Mouse (Mus musculus) brain, adult 2 months (tissue): ENCODE results near the gene Olig1.
"Not testable (repeated sequence)": the region's sequence is repeated elsewhere in the genome, so short reads cannot be mapped to it uniquely, and the experiment has no call there.

Source experiments
- DNase-seq: peaks from one replicate; pipeline ENCODE4 v3.0.0; 2011; ENCODE audit warnings: low read depth, low spot score

Gene Olig1

GRCm38 (mm10) chr16:91246292-91246691, 23.3 kb upstream of the Olig1 start:
- DNase-seq, result peak; percentile 30

DNA sequence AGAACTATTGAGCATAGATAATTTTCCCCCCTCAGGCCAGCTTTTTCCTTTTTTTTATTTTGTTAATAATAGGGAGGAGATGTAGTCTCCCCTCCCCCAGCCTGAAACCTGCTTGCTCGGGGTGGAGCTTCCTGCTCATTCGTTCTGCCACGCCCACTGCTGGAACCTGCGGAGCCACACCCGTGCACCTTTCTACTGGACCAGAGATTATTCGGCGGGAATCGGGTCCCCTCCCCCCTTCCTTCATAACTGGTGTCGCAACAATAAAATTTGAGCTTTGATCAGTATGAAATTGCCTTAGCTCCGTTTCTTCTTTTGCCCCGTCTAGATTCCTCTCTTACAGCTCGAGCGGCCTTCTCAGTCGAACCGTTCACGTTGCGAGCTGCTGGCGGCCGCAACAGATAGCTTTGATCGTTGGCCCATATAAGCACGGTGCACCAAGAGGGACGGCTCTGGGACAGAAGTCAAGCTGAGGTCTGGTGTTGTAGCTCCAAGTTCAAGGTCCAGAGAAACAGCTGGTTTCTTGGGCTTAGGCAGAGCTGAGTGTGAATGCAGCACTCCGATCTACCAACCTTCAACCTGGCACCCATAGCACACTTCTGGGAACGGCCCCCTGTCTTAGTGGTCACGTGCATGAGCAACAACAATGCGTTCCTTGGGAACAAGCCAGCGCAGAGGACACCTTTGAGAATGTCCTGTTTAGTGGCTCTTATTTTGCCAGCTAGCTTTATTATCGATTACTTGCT, 14.0 kb upstream of the Olig1 start:
- not testable (repeated sequence) for DNase-seq

- no peak for DNase-seq
These were observed 10.6 kb upstream of the Olig1 start for GRCm38 (mm10) chr16:91258956-91259355.

DNA sequence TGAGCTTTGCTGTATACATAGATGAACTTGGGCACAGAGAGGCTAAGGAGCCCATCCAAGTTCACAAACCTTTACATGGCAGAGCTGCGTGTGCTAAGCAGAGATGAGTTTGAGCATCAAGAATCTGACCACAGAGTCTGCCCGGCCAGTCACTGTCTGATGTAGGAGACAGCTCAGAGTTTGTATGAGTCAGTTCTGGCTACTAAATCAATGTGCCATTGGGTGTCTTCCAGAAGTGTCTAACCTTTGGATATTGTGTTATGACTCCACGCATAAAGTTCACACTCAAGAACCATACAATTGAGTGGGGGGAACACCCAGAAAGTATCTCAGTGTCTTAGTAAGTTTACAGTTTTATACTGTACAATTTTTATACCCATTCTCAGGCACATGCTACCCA, 8.7 kb upstream of the Olig1 start:
- no peak for DNase-seq

GRCm38 (mm10) chr16:91262467-91263220, 6.9 kb upstream of the Olig1 start:
- peak; percentile 64 for DNase-seq

DNA sequence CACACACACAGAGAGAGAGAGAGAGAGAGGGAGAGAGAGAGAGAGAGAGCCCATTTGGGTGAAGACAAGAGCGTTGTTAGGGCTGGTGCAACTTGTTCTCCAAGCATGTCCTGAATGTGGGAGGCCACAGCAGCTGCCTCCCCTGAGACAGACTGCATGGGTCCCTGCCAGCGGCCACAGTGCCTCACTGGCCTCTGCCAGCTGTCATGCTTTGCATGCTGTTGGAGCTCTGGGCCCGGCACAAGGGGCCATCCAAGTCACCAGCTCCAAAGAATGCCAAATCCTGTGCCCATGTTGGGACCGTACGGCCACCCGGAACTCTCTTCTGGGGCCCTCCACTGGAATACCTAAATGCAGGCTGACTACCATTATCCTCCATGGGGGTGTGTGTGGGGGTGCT, 3.6 kb upstream of the Olig1 start:
- DNase-seq, result peak; percentile 87

DNA sequence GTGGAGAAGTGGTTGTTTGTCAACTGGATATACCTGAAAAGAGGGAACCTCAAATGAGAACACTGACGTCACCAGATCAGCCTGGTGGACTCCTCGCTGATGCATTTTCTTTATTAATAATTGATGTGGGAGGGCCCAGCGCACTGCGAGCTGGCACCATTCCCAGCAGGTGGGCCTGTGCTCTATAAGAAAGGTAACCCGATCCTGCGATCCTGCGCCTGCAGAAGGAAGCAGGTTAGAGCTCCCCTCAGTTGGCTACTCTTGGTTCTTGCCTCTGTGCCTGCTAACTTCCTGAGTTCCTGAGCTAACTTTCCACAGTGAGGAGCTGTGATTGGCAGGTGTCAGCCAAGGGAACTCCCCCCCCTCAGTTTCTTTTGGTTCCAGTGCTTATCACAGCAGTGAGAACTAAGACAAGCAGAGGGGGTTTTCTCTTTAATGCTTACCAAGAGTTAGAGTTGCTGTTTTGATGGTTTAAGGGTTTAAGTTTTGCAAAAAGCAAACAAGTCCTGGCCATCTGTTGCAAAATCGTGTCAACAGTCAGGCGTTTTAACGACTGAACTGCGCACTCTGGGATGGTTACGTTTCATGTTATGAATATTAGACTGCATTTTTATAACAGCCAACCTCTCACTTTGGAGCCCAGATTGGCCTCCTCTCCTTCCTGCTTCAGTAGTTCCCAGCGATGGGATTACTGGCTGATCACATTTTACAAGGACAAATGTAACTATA, 684 bp upstream of the Olig1 start:
- no peak for DNase-seq

- DNase-seq, result peak; percentile 42
These were observed 820 bp downstream of the Olig1 start for GRCm38 (mm10) chr16:91270212-91270971.

DNA sequence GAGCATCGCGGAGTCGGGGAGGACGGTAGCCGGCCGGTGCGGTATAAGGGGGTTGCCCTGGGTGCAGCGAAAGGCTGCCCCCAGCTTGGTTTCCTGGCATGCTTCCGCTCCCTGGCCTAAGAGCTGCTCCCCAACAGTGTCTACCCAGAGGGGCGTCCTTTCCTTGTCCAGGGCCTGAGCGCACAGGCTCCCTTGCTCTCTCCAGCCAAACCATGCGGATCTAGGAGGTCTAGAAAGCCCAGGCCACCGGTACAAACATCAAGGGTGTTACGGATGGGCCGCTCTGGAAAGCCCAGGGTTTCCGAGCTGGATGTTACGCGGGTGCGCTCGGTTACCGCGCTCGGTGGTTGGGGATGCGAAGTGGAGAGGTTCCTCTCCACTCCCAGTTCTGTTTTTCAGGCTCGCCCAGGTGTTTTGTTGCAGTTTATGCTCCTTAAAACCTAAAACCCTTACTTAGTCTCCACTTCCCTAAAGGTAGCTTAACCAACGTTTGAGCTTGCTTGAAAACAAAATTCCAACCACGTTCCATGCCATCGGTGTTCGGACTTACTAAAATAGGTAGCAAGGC, 1.5 kb downstream of the Olig1 start:
- peak; percentile 11 for DNase-seq

GRCm38 (mm10) chr16:91271634-91272033, 2.1 kb downstream of the Olig1 start:
- peak; percentile 24 for DNase-seq

- peak; percentile 93 for DNase-seq
These were observed 10.9 kb downstream of the Olig1 start for GRCm38 (mm10) chr16:91280516-91280915.

DNA sequence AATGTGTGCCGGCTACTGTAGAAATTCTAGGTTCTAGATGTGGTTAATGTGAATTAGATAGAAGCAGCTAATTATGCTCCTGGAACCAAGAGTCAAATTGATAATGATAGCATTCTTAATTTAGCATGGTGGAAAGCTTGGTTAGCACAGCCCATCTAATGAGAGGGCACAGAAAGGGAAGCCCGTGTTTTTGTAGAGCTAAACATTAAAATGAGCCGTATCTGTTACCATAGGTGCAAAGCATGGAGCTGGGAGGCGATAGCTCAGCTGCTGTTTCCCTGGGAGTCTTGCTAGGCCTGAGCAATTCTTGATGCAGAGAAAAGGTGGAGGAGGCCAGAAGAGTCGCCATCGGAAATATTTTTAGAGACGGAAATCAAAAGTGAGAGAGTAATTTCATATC, 22.5 kb downstream of the Olig1 start:
- DNase-seq, result no peak

DNA sequence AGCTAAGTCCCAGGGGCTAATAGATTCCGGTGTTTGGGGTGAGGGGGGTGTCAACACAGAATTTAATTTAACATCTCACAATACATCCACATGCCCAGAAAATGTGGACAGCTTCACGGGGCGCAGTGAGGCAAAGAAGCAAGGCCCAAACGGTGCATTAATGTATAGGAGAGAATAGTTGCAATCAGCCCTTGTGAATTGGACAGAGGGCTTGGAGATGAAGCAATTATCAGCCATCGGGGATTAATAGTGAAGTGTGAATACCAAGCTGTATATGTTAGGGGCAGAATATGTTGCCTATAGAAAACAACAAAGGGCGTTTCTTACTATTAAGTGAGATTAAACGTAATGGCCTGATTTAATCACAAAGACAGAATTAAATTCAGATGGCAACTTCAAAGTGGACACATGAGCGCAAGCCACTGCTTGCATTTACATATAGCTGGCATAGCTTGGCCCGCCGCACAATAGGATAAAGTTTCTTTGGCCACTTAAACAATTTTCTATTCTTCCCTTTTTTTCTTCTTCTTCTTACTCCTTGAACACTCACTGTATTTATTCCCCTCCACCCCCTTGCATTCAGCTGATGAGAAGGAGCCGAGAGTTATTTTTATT, 23.3 kb downstream of the Olig1 start:
- no peak for DNase-seq

GRCm38 (mm10) chr16:91297726-91298125, 28.2 kb downstream of the Olig1 start:
- no peak for DNase-seq

DNA sequence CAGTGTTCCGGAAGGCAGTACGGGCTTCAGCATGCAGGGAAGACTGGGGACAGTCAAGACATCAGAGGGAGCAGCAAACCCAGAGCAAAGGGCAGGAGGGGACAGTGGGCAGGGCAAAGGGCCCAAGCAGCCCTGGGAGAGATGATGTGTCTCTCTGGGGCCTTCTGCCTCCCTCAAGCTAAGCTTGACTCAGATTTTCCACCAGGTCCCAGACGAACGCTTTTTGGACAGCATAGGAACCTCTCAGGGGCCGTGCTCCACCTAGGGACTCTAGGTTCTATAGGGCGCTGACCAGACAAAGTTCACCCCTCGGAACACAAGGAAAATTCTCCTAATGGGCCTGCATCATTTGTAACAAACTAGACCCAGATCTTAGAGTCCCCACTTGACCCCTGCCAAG, 29.8 kb downstream of the Olig1 start:
- DNase-seq, result no peak

DNA sequence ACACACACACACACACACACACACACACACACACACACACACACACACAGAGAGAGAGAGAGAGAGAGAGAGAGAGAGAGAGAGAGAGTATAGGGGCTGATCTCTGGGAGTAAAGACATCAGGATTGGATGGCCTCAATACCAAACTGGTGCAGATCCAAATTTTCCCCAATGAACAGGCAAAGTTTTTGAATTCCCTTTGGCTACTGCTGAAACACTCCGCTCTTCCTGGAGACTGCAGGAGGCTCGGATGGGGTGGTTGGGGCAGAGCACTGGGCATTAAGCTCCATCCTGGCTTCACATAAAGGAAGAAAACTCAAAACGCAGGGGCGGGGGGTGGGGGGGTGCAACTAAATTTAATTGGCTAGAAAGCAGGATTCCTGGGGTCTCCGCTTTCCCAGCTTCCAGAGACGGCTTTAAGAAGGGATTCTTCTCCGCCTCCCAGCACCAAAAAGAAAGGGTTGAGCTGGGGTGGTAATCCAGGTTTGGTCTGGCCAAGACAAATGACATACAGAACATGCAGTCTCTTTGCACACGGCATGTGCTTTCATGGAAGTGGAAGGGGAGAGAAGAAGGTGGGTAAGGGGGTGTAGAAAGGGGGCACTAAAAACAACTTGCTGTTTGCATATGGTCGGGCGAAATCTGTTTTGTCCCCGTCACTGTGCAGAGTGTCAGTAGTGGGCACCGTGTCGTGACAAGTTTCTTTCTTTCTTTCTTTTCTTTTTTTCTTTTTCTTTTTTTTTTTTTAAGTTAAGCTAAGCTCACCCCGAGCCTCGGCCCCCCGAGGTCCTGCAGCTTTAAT, 31.3 kb downstream of the Olig1 start:
- DNase-seq, result no peak

DNA sequence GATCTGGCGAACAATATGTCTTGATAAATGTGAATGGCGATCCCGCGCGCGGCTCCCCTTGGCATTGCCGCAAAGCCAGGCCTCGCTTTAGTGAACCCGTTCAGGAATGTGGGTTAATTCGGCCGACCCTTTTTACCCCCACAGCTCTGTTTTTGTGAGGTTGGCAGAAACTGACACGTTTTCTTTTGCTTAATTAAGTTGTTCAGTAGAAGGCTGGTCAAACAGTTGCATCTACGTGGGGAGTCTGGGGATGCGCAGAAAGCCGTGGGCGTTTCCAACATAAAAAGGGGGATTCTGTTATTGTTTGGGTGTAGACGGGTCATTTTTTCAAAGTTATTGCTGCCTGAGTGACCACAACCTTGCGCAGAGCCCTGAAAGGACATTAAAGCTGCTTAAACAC, 31.9 kb downstream of the Olig1 start:
- no peak for DNase-seq

- peak; percentile 91 for DNase-seq
These were observed 34.5 kb downstream of the Olig1 start for GRCm38 (mm10) chr16:91303776-91304709.

GRCm38 (mm10) chr16:91305512-91306111, 36.0 kb downstream of the Olig1 start:
- DNase-seq, result peak; percentile 94
